ENCODE assay signal across 12 mouse cellular contexts in genomic region chr17:46033607-46034006, GRCm38 (mm10). TPM values are rescaled to one million over a fixed set of nuclear protein-coding genes. Genes with fewer than 3 reads are reported as not detected.
DNase-seq lines count a peak whose midpoint lies in the region; ATAC-seq and TF ChIP-seq lines count a peak whose summit lies in the region.
"Had no signal": no experiment of that assay in that cellular context is flagged by ENCODE, and none has a peak within 500 bp of the region (broad histone marks: within the 10 kb centered on the region; RNA-seq: fewer than 3 reads in every experiment).

No protein-coding gene starts in this region.

- peaks cover 12% of the 10 kb centered on the region; the same call in 1 of the 2 replicates for H3K27me3 ChIP-seq in heart, embryonic 10.5 days (ENCODE audit: insufficient read depth, poor library complexity, severe bottlenecking)
- H3K27me3 ChIP-seq in lung, embryonic 15.5 days = no peaks in the 10 kb centered on the region
- H3K27me3 ChIP-seq in heart, embryonic 16.5 days (ENCODE audit: control insufficient read depth, insufficient read depth, low read length) = no peaks in the 10 kb centered on the region
- H3K27me3 ChIP-seq in myocyte (ENCODE audit: control insufficient read depth, insufficient read depth, insufficient read length) = no peaks in the 10 kb centered on the region
- H3K27me3 ChIP-seq in liver, embryonic 12.5 days (replicated peaks) = peaks cover 25% of the 10 kb centered on the region; the same call in 1 of the 2 replicates

- peak overlapping the region; percentile 91 for H3K4me2 ChIP-seq in lung, embryonic 15.5 days
- H3K4me2 ChIP-seq in heart, embryonic 16.5 days (ENCODE audit: low read depth, low read length) = peak overlapping the region; percentile 95; the same call in 1 of the 2 replicates
- H3K4me2 ChIP-seq in myocyte (ENCODE audit: low read depth) = peak overlapping the region; percentile 95
- no peak overlapping the region for H3K4me2 ChIP-seq in liver, embryonic 12.5 days

- peaks cover 57% of the 10 kb centered on the region for H3K4me1 ChIP-seq in heart, embryonic 10.5 days
- H3K4me1 ChIP-seq in lung, embryonic 15.5 days = peaks cover 40% of the 10 kb centered on the region
- peaks cover 39% of the 10 kb centered on the region for H3K4me1 ChIP-seq in heart, embryonic 16.5 days (ENCODE audit: control insufficient read depth, insufficient read depth, low read length)
- H3K4me1 ChIP-seq in liver, embryonic 12.5 days = peaks cover 59% of the 10 kb centered on the region

- H3K27ac ChIP-seq in heart, embryonic 10.5 days = peak overlapping the region; percentile 99
- H3K27ac ChIP-seq in lung, embryonic 15.5 days = peak overlapping the region; percentile 10; the same call in 1 of the 2 replicates
- H3K27ac ChIP-seq in heart, embryonic 16.5 days (ENCODE audit: low read length) = no peak overlapping the region
- no peak overlapping the region for H3K27ac ChIP-seq in liver, embryonic 12.5 days

- intact Hi-C loops in heart, postnatal 25 days (cut with DNase I) = loop anchor here (2.0 to 10.0 kb wide), 3 partner anchors 76 to 469 kb away; partner anchors contain the start of gene Slc35b2

- WGBS in heart, embryonic 10.5 days = 11% methylated on average over 2 of the region's 2 CpGs
- 15% methylated on average over 2 of the region's 2 CpGs for WGBS in lung, embryonic 15.5 days
- WGBS in heart, embryonic 16.5 days = 6% methylated on average over 2 of the region's 2 CpGs
- 53% methylated on average over 2 of the region's 2 CpGs for WGBS in liver, embryonic 12.5 days (ENCODE audit: insufficient replicate concordance)

- no peak for TF ChIP-seq POLR2A in myocyte (IDR thresholded peaks at IDR 0.05; ENCODE audit: insufficient read length, low read depth)

- H3K9me3 ChIP-seq in heart, embryonic 10.5 days = no peaks in the 10 kb centered on the region
- no peaks in the 10 kb centered on the region for H3K9me3 ChIP-seq in lung, embryonic 15.5 days
- H3K9me3 ChIP-seq in heart, embryonic 16.5 days (replicated peaks; ENCODE audit: control insufficient read depth, low read length) = no peaks in the 10 kb centered on the region
- H3K9me3 ChIP-seq in liver, embryonic 12.5 days (replicated peaks) = no peaks in the 10 kb centered on the region

- no peak overlapping the region for H3K9ac ChIP-seq in lung, embryonic 15.5 days
- peak overlapping the region; percentile 57 for H3K9ac ChIP-seq in heart, embryonic 16.5 days (ENCODE audit: low read length)
- no peak overlapping the region for H3K9ac ChIP-seq in liver, embryonic 12.5 days

- no peak overlapping the region for H3ac ChIP-seq in myocyte (ENCODE audit: control insufficient read depth, insufficient read length)

- DNase-seq in heart, embryonic 10.5 days (ENCODE audit: low spot score) = no peak
- no peak for DNase-seq in heart, postnatal 25 days (ENCODE audit: low spot score)
- DNase-seq in lung, postnatal 36 days = no peak
- DNase-seq: cerebellum, adult 11 months; left cerebral cortex, postnatal 4 days had no signal

- H3K4me3 ChIP-seq in heart, embryonic 10.5 days = 0 out of 2 replicates have a peak overlapping the region, but pooled peaks have one; percentile 10
- H3K4me3 ChIP-seq in lung, embryonic 15.5 days = no peak overlapping the region
- H3K4me3 ChIP-seq in heart, embryonic 16.5 days (ENCODE audit: low read length) = no peak overlapping the region
- no peak overlapping the region for H3K4me3 ChIP-seq in myocyte
- H3K4me3 ChIP-seq in liver, embryonic 12.5 days = no peak overlapping the region

- H3K36me3 ChIP-seq in heart, embryonic 10.5 days = no peaks in the 10 kb centered on the region
- H3K36me3 ChIP-seq in lung, embryonic 15.5 days = no peaks in the 10 kb centered on the region
- H3K36me3 ChIP-seq in heart, embryonic 16.5 days (ENCODE audit: control insufficient read depth, insufficient read depth) = no peaks in the 10 kb centered on the region
- H3K36me3 ChIP-seq in myocyte (ENCODE audit: control insufficient read depth, insufficient read depth) = peaks cover 13% of the 10 kb centered on the region
- H3K36me3 ChIP-seq in liver, embryonic 12.5 days = no peaks in the 10 kb centered on the region

- H3K79me2 ChIP-seq in myocyte (ENCODE audit: control insufficient read depth, insufficient read depth) = peaks cover 35% of the 10 kb centered on the region

- no peak for ATAC-seq in lung, embryonic 15.5 days (ENCODE audit: borderline replicate concordance, extremely low read depth, low FRiP score, low TSS enrichment)
- no peak for ATAC-seq in heart, embryonic 16.5 days (replicated peaks; ENCODE audit: extremely low read depth, insufficient read depth, low FRiP score)
- ATAC-seq in megakaryocyte progenitor cell, adult 5-6 weeks (replicated peaks; ENCODE audit: poor library complexity) = no peak
- no peak for ATAC-seq in liver, embryonic 12.5 days
- ATAC-seq: activated CD4-positive, CD25-positive, alpha-beta regulatory T cell, adult 4 months; inflammation-experienced regulatory T-cells, adult 6 months had no signal

TF ChIP-seq in myocyte, 11 proteins besides CTCF, POLR2A, EP300 and RAD21:
- TF ChIP-seq CEBPB (IDR thresholded peaks at IDR 0.05; ENCODE audit: insufficient read depth, poor library complexity, severe bottlenecking) = no peak
- peak in 1 of 3 experiments; percentile 13 for TF ChIP-seq MYOG (IDR thresholded peaks at IDR 0.05; ENCODE audit: control insufficient read depth in 1 of 3, insufficient read depth in 1 of 3, insufficient read length in 2 of 3, low read depth in 2 of 3)
TF ChIP-seq in myocyte: peak in this region for 1.

RNA-seq across cellular contexts. Expression of gene Vegfa, which starts 1.4 kb away (rescaled TPM):
- polyA plus RNA-seq in heart, embryonic 10.5 days (2016; fragmentation: Nextera tagmentation; extraction: Ambion mirVana) = 4.5 and 6.0 TPM in 2 replicates
- total RNA-seq in heart, postnatal 25 days (2021) = 100 to 1,000 TPM; 257 to 275 TPM
- 5.1 and 6.2 TPM in 2 replicates for polyA plus RNA-seq in lung, embryonic 15.5 days (2015; fragmentation: Nextera tagmentation; extraction: Ambion mirVana)
- 6.4 TPM in 2 replicates for polyA plus RNA-seq in heart, embryonic 16.5 days (2015; fragmentation: Nextera tagmentation; extraction: Ambion mirVana)
- polyA plus RNA-seq in myocyte (2012; fragmentation: generic; extraction: Trizol) = 177 TPM
- 32.8 and 38.3 TPM in 2 replicates for total RNA-seq in megakaryocyte progenitor cell, adult 5-6 weeks (2015)
- total RNA-seq in megakaryocyte progenitor cell, adult 5-6 weeks (2017) = 47.8 and 54.2 TPM in 2 replicates
- polyA plus RNA-seq in liver, embryonic 12.5 days (2016; fragmentation: Nextera tagmentation; extraction: Ambion mirVana) = 3.0 and 3.2 TPM in 2 replicates
- polyA plus RNA-seq: activated CD4-positive, CD25-positive, alpha-beta regulatory T cell, adult 4 months; inflammation-experienced regulatory T-cells, adult 6 months had no signal

Comparison
In these comparisons a context has a peak if more than half of its experiments do, and no peak if none do; other contexts are left out.
1. H3K27ac ChIP-seq: peak in heart, embryonic 10.5 days (single experiment) and lung, embryonic 15.5 days (single experiment); none in heart, embryonic 16.5 days (single experiment) and liver, embryonic 12.5 days (single experiment).
2. RNA of gene Vegfa, which starts 1.4 kb away (polyA plus RNA-seq): 177 TPM in myocyte (single experiment); 6.4 TPM in heart, embryonic 16.5 days, 4.5 to 6.0 TPM in heart, embryonic 10.5 days, 5.1 to 6.2 TPM in lung, embryonic 15.5 days and 3.0 to 3.2 TPM in liver, embryonic 12.5 days; every median in the first group is over 10 times any median in the second.